Mouse (Mus musculus) left cerebral cortex, postnatal 14 days (tissue): ENCODE measurements around the gene Scnn1g. TPM values are rescaled to one million over a fixed set of nuclear protein-coding genes. Genes with fewer than 3 reads are reported as not detected.

Experiments
- DNase-seq, 2 experiments: peaks; one replicate each; pipeline ENCODE4 v3.0.0; 2021 to 2022; ENCODE audit warnings: low spot score in 2 of 2, mixed read lengths in 1 of 2
- intact Hi-C: fragments of 180-260 bp; cut with DNase I; formaldehyde crosslinking; loops from one replicate; pipeline ENCODE4 v1.15.1; 2025
- long read RNA-seq, 2 experiments: library from polyadenylated mRNA; stranded (forward); transcript quantifications; one replicate each; pipeline ENCODE4 v2.0.0; 2021
- total RNA-seq, 2 experiments: library from RNA; stranded (reverse); gene quantifications; 2 replicates each; pipeline ENCODE4 v1.2.3; 2021

The Scnn1g gene
- under 1 TPM; 0.15 to 0.17 TPM for total RNA-seq
- long read RNA-seq, experiment 1 = 0 reads
- long read RNA-seq, experiment 2 = 0 reads

DNA sequence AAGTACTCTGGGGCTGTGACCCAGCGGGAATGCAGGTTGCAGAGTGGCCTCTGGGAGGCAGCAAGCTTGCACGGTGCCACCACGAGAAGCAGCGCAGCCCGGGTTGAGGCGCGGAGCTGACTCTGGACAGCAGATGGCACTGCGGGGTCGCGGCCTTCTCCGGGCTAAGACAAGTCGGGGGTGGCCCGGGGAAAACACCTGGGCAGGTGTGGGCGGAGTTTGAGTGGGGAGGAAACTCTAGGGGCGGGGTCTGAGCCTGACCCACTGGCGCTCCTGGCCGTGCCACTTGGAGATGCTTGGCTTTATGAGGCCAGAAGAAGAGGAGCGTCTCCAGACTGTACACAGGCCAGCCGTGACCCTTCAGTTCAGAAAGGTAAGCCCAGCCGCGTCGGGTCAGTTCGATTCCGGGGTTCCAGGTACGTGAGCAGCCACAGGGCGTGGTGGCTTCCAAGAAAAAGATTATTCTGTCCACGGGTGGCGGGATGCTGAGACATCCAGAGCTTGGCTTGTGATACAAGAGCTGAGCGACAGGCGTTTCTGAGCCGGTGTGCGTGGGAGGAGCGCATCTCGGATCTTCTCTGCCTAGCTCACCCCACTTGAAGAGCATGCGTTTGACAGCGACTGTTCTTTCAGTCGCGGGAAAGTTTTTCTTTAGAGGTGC lies at the start of gene Scnn1g:
TSS of gene Scnn1g (plus strand) at position 309 of the 661 bp plus-strand sequence.
- DNase-seq = peak; percentile 87 to 89
- intact Hi-C loops = loop anchor here (1.0 kb wide), 1 partner anchor 230 kb away; no protein-coding TSS in a partner anchor

DNA sequence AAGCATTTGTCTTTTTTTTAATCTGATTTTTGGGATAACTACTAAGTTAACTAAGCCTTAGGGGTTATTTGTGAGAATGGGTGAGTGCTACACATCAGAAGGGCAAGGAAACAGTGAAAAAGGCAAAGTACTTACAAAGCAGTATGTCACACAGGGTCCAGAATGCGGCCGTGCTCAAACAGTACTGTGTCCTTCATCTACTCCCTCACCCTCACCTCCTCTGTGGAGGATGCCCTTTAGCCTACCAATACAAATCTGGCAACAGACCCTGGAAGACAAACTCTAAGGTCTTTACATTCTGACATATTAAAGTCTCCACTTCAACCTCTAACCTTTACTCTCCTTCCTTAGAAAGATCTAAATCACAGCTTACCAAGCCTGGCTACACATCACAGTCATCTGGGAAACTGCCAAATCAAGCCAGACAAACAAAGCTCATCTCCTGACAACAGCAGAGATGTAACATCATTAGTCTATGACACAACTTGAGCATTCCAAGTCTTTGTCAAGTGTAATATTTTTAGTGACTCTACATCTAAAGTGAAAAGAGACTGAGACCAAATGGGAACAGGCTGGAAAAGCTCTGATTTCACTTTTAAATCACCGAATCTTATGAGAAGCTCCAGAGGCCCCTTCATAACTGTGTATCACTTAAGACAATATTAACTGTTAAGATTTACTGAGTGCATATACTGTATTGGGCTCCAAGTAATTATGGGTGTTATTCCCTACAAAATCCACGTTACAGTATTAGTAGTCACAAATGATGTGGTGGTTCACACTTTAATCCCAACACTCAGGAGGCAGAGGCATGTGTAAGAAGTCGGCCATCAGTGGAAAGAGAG lies 48.9 kb upstream of the Scnn1g start:
- DNase-seq = no peak
- intact Hi-C loops = no loop called here

DNA sequence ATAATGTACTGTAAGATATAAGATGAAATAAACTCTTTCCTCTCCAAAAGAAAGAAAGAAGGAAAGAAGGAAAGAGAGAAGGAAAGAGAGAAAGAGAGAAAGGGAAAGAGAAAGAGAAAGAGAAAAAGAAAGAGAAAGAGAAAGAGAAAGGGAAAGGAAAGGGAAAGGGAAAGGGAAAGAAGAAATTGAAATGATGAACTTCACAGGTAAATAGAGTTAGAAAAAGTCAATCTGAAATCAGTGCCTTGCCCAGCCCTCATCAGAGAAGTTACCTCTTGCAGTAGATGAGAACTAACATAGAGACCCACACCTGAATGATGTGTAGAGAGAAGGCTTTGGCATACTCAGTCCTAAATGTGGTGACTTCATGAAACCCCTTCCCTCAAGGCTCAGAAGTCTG lies 44.9 kb upstream of the Scnn1g start:
- intact Hi-C loops = no loop called here
- no peak for DNase-seq

DNA sequence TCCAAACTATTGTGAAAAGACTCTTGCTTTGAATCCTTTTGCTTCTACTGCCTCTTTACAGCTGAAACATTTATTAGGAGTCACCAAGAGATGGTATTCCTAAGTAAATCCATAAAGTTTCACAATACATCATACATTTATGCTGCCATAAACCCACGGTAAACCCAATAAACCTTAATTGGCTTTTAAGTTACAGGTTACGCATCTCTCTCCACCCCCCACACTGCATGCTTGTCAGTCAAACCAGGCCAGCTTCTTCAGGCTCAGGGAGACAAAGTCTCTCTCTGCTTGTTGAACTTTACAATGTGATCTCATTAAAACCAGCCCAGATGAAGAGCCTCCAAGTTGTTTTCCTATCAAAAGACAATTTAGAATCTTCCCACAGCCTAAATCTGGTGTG lies 42.5 kb upstream of the Scnn1g start:
- DNase-seq = no peak
- intact Hi-C loops = no loop called here

DNA sequence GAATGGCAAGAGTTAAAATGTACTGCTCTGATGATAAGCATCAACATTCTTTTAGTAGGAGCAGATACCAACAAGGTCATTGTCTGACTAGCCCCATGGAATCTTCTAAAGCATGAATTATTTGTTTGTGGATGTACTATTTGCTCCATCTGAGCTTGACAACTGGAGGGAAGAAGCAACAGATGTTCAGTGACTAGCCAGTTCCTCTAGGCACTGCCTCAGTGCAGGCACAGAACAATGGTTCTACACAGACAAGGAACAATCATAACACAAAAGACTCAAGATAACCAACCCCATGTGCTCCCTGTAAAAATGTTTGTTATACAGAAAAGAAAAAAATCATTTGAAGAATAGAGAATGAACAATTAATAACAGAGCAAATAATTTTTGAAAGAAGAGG lies 37.1 kb upstream of the Scnn1g start:
- intact Hi-C loops = no loop called here
- DNase-seq = no peak

DNA sequence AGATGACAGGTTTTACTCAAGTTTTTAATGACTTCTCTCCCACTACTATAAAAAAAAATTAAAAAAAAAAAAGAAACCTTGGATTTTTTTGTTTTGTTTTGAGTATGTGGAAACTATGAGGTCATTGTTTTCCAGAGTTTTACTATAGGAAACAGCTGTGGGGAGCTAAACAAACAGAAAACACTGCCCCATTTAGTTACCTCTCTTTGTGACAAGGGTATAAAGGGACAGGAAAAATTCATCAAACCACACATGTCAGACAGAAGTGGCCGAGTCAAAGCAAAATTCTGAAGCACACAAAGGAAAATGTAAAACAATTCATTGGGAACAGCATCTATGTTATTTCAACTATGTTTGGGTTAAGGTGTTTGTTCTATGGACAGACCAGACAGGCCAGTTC lies 36.7 kb upstream of the Scnn1g start:
- intact Hi-C loops = no loop called here
- DNase-seq = no peak

DNA sequence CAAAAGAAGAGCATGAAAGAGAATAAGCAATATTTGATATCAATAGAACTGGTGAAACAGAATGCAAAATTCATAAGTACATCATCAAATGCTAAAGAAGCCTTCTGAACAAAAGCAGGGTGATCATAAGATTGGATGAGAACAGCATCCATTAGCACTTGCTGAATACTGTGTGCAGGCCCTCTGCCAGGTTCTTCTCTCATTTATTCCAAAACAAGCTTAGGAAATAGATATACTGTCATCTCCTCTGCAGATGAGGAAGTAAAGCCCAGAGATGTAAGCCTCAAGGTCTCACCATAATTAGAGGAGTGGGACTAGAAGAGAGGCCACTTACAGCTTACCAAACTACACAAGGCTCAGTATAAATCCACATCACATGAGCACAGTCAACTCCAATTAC lies 35.1 kb upstream of the Scnn1g start:
- DNase-seq = no peak
- intact Hi-C loops = no loop called here

DNA sequence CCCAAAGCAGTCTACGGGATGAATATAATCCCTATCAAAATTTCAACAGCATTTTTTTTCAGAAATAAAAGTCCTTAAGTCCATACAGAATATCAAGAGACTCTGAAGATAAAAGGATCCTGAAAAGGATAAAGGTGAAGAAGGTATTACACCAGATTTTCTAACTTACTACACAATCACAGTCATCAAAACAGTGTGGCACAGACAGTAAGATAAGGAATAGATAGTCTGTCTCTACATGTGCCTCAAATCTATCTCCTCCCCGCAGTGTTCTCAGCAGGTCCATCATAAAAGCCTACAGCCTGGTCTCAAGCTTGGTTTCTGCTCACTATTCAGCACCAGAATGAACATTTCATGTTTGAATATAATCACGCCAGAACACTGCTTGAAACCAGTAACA lies 33.8 kb upstream of the Scnn1g start:
- DNase-seq = no peak
- intact Hi-C loops = no loop called here

DNA sequence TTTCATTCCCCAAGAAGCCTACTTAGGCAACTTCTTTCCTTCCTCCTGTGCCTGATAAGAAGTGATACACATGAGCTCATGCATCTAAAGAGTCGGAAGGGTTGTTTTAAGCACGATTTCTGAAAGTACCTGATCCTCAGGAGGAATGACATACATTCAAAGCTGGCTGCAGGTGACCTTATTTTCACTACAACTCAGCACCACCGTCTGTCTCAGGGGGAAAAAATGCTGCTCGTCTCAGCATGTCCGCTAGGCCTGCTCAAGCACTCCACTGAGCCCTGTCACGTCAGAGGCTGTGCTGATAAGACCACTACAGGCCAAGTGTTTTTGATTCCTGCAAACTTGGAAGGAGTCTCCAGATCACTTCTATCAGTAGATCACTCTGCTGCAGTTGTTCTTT lies 32.3 kb upstream of the Scnn1g start:
- intact Hi-C loops = no loop called here
- DNase-seq = no peak

DNA sequence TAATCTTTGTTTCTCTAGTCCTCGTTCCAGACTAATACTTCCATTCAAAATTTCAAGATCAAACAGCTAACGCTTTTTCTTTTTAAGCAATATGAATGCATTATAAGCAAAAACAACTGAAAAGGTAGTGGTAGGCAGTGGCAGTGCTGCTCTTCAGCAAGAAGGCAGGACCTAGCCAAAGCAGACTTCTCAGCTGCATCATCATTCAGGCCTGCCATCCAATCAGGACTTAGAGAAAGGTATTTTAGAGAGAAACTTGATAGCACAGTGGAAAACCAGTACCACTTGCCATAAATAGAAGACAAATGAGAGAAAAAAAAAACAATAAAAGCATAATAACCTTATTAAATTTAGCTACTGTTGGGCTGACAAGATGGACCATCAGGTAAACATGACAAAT lies 29.2 kb upstream of the Scnn1g start:
- intact Hi-C loops = no loop called here
- DNase-seq = no peak

DNA sequence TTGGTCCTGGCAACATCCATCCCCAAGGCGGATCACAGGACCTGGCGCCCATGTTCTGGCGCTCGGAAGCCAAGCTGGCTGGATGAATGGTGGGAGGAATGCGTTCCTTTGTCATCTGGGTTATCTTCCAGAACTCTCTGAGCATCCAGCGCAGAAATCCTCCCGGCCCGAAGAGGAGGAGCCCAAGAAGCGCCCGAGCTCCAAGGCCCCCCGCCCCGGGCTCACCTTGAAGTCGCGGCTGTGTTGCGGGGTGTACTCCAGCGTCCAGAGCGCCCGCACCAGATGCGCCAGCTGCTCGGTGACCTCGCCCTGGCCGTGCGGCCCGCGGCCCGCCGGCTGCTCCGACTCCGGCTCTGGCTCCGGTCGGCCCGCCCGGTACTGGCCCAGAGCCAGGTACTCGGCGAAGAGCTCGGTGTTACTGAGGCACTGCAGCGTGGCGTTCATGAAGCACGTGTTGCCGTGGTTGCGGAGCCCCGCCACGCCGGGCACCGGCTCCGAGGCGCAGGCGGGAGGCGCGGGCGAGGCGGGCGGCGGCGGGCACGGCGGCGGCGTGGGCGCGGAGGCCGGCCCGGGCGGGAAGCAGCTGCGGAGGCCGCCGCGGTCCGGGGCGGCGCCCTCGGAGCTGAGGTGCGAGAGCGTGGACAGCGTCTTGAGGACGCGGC lies 27.7 kb upstream of the Scnn1g start:
- intact Hi-C loops = no loop called here
- peak; percentile 37 to 53 for DNase-seq

DNA sequence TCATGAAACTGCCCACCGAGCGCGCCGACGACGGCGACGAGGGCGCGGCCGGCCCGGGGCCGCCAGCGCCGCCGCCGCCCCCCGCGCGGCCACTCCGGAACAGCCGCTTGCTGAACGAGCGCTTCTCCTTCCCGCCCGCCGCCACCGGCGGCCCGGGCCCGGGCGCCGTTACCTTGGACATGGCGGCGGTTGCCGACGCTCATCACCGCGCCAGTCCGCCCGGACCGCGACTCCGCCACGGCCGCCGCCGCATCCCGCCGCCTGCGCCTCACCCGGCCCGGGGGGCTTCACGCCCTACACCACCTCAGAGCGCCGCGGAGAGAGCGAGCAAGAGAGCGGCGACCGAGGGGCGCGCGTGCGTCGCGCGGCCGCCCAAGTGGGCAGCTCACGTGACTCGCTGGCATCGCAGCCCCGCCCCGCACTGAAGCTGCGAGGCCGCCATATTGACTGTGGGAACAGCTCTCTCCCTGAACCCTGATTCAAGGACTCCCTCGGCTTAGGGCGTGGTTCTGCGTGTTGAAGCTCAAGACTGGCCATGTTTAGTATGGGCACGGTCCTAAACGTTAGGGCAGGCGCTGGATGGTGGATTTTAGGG lies 27.1 kb upstream of the Scnn1g start, which contains the start of gene Usp31:
TSS of gene Usp31 (minus strand) at position 181 of the 595 bp plus-strand sequence.
- intact Hi-C loops = no loop called here
- peak; percentile 97 to 98 for DNase-seq

DNA sequence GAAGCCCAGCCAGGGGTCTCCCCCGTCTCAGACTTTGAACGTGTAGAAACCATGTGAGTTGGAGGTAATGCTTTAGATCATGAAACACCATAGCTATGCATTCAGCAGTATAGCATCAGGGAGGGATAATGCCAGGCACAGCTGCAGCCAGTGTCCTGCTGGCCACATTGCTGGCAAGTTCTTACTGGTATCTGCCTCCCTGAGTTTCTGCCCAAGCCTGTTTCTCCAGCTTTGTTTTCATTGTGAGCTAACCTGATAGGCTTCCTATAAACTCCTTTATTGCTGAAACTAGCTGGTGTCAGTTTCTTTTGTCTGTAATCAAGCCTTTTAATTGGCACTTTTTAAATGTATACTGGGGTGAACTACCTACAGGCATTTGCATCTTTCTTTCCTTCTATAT lies 23.1 kb upstream of the Scnn1g start:
- DNase-seq = no peak
- intact Hi-C loops = no loop called here

DNA sequence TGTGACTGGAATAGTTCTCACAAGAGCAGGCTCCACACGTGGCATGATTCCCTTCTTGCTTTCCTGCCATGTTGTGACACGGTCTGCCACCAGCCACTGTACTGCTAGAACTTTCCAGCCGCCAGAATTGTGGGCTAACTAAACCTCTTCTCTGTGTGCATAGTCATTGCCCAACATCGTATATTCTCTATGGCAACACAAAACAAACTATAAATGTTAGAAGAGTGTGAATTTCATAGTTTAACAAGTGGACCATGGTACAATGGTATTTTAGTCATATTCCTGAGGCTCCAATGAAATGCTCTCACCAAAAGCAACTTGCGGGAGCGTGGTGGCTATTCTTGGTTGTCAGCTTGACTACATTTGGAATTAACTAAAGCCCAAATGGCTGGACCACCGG lies 17.2 kb upstream of the Scnn1g start:
- intact Hi-C loops = no loop called here
- peak; percentile 29 to 76 for DNase-seq

DNA sequence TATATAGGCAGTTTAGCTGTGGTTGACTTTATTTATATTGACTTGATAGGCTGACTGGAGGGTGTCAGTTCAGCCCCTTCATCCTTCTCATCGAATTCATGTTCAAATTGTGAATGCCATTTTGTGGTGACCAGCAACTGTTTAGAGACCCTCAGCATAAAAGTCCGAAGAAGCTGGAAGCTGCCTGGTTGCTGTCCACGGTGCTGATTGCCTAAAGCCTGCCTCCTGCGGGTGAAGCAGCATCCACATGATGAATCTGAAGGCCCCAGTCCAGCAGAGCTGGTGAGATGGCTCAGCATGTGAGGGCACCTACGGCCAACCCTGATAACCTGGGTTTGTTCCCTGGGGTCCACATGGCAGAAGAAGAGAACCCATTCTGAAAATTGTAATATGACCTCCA lies 4.1 kb upstream of the Scnn1g start:
- DNase-seq = no peak
- intact Hi-C loops = no loop called here

DNA sequence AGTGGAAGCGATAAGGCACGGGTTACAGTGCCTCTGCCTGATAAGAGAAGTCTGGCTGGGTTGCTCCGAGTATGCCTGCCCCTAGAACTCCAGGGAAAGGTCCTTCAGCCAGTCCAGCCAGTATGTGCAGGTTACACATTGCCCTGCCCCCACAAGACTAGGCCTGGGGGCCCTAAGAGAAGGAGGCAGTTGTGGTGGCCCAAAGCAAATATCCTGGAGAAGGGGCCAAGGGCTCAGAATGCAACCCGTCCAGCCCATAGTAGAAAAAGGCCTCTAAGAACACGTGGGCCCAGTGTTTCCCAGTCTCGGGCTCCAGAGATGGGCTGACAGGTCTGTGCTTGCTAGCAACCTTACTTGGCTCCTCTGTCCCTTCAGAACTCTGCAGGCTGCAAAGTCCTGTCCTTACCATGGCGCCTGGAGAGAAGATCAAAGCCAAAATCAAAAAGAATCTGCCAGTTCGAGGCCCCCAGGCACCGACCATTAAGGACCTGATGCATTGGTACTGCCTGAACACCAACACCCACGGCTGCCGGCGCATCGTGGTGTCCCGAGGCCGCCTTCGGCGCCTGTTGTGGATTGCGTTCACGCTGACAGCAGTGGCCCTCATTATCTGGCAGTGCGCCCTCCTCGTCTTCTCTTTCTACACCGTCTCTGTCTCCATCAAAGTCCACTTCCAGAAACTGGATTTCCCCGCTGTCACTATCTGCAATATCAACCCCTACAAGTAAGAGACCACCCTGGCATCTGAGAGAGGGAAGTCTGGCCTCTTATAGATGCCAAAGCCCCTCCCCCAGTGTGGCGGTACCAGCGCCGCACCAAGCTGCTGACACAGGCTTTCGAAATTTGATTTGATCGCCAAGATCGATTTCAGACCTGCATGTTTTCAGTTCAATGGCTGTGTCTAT lies 3.5 kb downstream of the Scnn1g start:
- intact Hi-C loops = no loop called here
- no peak for DNase-seq

DNA sequence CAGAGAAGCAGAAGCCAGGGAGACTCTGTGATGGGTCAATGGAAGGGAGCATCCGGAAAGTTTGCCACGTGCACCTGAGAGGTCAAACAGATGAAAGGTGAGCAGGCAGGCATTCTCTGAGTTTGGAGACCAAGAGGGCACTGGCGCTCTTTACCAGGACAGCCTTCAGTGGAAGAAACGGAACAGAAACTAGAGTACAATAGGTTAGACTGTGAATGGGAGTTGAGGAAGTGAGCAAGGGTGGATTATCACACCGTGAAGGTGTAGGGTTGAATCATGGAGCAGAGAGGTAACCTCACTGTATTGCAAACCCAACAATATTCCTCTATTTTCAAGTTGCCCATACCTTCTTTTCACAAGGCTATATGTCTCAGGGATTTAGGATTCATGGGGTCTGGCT lies 16.0 kb downstream of the Scnn1g start:
- DNase-seq = no peak
- intact Hi-C loops = no loop called here

DNA sequence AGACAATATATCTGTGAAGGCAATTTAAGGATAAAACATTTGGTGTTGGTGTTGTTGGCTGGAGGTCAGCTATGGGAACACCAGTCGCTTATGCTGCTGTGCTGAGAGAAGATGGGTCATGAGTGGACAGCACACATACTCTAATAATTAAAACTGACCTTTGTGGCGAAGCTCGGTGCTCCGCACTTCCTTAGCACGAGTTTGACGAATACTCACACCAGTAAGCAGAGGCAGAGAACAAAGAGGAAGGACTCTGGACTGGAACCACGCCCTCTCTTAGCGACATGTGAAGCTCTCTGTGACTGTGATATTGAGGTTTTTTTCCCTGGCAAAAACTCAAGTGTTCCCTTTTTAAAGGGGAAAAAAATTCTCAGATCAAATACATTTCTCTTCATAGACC lies 20.5 kb downstream of the Scnn1g start:
- intact Hi-C loops = no loop called here
- no peak for DNase-seq

DNA sequence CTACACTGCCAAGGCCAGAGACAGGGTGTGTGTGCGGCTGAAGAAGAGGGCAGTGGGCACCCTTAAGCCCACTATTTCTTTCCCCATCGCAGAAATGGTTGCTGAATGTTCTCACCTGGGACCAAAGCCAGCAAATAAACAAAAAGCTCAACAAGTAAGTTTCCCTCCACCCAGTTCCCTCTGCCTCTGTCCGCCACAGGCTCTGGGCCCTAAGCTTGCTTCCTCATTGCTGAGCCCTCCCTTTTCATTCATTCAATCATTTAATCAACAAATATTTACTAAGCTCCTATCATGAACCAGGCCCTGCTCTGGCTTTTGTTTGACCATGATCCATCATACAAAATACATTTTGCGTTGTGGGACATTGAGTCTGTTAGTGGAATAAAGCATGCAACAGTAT lies 29.0 kb downstream of the Scnn1g start:
- DNase-seq = no peak
- intact Hi-C loops = no loop called here
